Mouse (Mus musculus): Measurements from ENCODE around the gene Chrna9. TPM values are rescaled to one million over a fixed set of nuclear protein-coding genes. Genes with fewer than 3 reads are reported as not detected.

The Chrna9 gene
- total and polyA plus RNA-seq, 3 experiments: 0.57 TPM; not detected in 2

- H3K4me3 ChIP-seq (replicated peaks in 1 of 3; ENCODE audit: low read depth in 2 of 3, low read length in 2 of 3, poor library complexity in 1 of 3): no peak overlapping the region
- no peak for DNase-seq (ENCODE audit: extremely low read depth)
- H3K36me3 ChIP-seq (replicated peaks in 1 of 2; ENCODE audit: control insufficient read depth in 1 of 2, insufficient read depth in 1 of 2, low read length in 1 of 2): no peaks in the 10 kb centered on the region
- H3K79me2 ChIP-seq (replicated peaks; ENCODE audit: control insufficient read depth, extremely low read depth, insufficient read depth, poor library complexity, severe bottlenecking): no peaks in the 10 kb centered on the region
- no peaks in the 10 kb centered on the region for H3K27me3 ChIP-seq (replicated peaks)
- H3K4me2 ChIP-seq (ENCODE audit: insufficient read depth, low read depth, poor library complexity, severe bottlenecking): no peak overlapping the region
- H3K27ac ChIP-seq (ENCODE audit: insufficient read depth, low read depth): no peak overlapping the region
- dilution Hi-C loops (cut with MboI; ENCODE audit: extremely low pct_ligation_motif_present, extremely low pct_unique_long_range_greater_than_20kb, low sequenced_read_pairs) (no loop called here), in situ Hi-C loops (cut with MboI; ENCODE audit: low pct_ligation_motif_present, low pct_unique_long_range_greater_than_20kb, low sequenced_read_pairs) (no loop called here)
- TF ChIP-seq ZMIZ1 (IDR thresholded peaks at IDR 0.05; ENCODE audit: low read depth, low read length): no peak
- H3K4me1 ChIP-seq (ENCODE audit: control insufficient read depth in 1 of 2, insufficient read depth in 2 of 2): peaks cover 1 to 26% of the 10 kb centered on the region in 2 experiments
- no peak overlapping the region for H3K9ac ChIP-seq (ENCODE audit: insufficient read depth, low read depth)
- H3K9me3 ChIP-seq (replicated peaks; ENCODE audit: low read length): peaks cover 6% of the 10 kb centered on the region
These were observed 20.4 kb upstream of the Chrna9 start for GRCm38 (mm10) chr5:65914342-65914741.

- Histone ChIP-seq H3K4me3 (replicated peaks in 1 of 3; ENCODE audit: low read depth in 2 of 3, low read length in 2 of 3, poor library complexity in 1 of 3) (no peak overlapping the region), H3K9ac (ENCODE audit: insufficient read depth, low read depth) (no peak overlapping the region), H3K36me3 (replicated peaks in 1 of 2; ENCODE audit: control insufficient read depth in 1 of 2, insufficient read depth in 1 of 2, low read length in 1 of 2) (no peaks in the 10 kb centered on the region), H3K79me2 (replicated peaks; ENCODE audit: control insufficient read depth, extremely low read depth, insufficient read depth, poor library complexity, severe bottlenecking) (no peaks in the 10 kb centered on the region), H3K4me1 (ENCODE audit: control insufficient read depth in 1 of 2, insufficient read depth in 2 of 2) (peaks cover 2 to 19% of the 10 kb centered on the region in 2 experiments), H3K27me3 (replicated peaks) (no peaks in the 10 kb centered on the region), H3K27ac (ENCODE audit: insufficient read depth, low read depth) (no peak overlapping the region), H3K4me2 (ENCODE audit: insufficient read depth, low read depth, poor library complexity, severe bottlenecking) (no peak overlapping the region), H3K9me3 (replicated peaks; ENCODE audit: low read length) (peaks cover 8% of the 10 kb centered on the region)
- DNase-seq (ENCODE audit: extremely low read depth): peak; percentile 28
- dilution Hi-C loops (cut with MboI; ENCODE audit: extremely low pct_ligation_motif_present, extremely low pct_unique_long_range_greater_than_20kb, low sequenced_read_pairs) (no loop called here), in situ Hi-C loops (cut with MboI; ENCODE audit: low pct_ligation_motif_present, low pct_unique_long_range_greater_than_20kb, low sequenced_read_pairs) (no loop called here)
- TF ChIP-seq CHD1 (IDR thresholded peaks at IDR 0.05; ENCODE audit: low read depth, low read length) (no peak), BHLHE40 (IDR thresholded peaks at IDR 0.05; ENCODE audit: low read depth, low read length) (no peak), E2F4 (IDR thresholded peaks at IDR 0.05; ENCODE audit: insufficient replicate concordance, low read depth, low read length) (no peak), MAFK (IDR thresholded peaks at IDR 0.05; ENCODE audit: insufficient replicate concordance, low read length) (no peak), PAX5 (IDR thresholded peaks at IDR 0.05; ENCODE audit: low read length) (no peak), ZC3H11A (IDR thresholded peaks at IDR 0.05; ENCODE audit: low read depth, low read length) (no peak), RCOR1 (conservative IDR thresholded peaks at IDR 0.05; ENCODE audit: low read depth, low read length) (no peak), SMC3 (IDR thresholded peaks at IDR 0.05; ENCODE audit: low read depth, low read length) (no peak), HCFC1 (IDR thresholded peaks at IDR 0.05; ENCODE audit: low read depth, low read length) (no peak), CHD2 (IDR thresholded peaks at IDR 0.05; ENCODE audit: low read length) (no peak), ETS1 (conservative IDR thresholded peaks at IDR 0.05; ENCODE audit: low read depth, low read length) (no peak), USF1 (IDR thresholded peaks at IDR 0.05; ENCODE audit: low read depth, low read length) (no peak), MAX (IDR thresholded peaks at IDR 0.05; ENCODE audit: low read length) (no peak), MXI1 (IDR thresholded peaks at IDR 0.05; ENCODE audit: low read depth, low read length) (no peak), NELFE (IDR thresholded peaks at IDR 0.05; ENCODE audit: low read depth, low read length) (no peak), ZKSCAN1 (IDR thresholded peaks at IDR 0.05; ENCODE audit: borderline replicate concordance, low read depth, low read length) (no peak), MAZ (IDR thresholded peaks at IDR 0.05; ENCODE audit: low read depth, low read length) (no peak)
These were observed 17.8 kb upstream of the Chrna9 start for GRCm38 (mm10) chr5:65916930-65917329.
